Mouse (Mus musculus): ENCODE measurements around the gene Camta1.

DNA sequence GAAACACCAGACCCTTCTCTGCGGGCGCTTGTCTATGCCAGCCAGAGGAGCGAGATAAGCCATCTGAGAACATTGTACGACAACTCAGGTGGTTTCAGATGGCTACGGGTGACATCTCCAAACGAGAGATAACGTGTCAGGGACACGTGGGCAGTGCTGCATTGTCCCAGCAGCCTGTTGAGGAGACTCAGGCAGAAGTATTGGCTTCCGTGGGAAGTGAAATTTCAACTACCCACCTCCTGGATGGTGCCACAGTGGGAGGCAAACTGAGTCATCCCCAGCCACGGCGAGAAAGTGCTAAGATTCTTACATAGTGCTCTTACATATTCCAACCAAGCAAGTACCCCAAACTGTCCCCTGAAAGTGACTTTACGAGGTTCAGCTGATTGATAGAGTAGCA, 637.7 kb downstream of the Camta1 start:
- TF ChIP-seq TAL1 (IDR thresholded peaks at IDR 0.05; ENCODE audit: low read length): no peak
- TF ChIP-seq GATA1 (IDR thresholded peaks at IDR 0.05; ENCODE audit: low read length): no peak
